Mouse (Mus musculus): ENCODE data around the gene 6430628N08Rik. TPM values are rescaled to one million over a fixed set of nuclear protein-coding genes. Genes with fewer than 3 reads are reported as not detected.

The 6430628N08Rik gene
- polyA plus RNA-seq, 1 experiment from 2014 or later, result 0.23 TPM

DNA sequence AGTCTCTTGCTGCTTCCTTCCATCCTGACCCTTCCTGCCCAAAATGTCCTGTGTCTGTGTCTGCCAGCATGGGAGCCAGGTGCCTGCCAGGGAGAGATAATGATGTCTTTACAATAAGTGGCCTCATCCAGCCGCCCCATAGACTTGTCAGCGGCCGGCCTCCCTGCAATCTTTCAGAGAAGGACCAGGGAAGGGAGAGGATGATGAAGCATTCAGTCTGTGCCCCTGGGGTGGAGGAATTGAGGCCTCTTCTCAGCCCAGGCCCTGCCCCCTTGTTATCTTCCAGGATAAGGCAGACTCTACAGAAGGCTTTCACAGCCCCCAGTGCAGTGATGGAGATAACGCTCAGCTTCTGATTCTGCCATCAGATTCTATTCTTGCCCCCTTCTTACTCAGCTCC, 34.2 kb upstream of the 6430628N08Rik start:
- H3K36me3 ChIP-seq, result peaks cover 50% of the 10 kb centered on the region

DNA sequence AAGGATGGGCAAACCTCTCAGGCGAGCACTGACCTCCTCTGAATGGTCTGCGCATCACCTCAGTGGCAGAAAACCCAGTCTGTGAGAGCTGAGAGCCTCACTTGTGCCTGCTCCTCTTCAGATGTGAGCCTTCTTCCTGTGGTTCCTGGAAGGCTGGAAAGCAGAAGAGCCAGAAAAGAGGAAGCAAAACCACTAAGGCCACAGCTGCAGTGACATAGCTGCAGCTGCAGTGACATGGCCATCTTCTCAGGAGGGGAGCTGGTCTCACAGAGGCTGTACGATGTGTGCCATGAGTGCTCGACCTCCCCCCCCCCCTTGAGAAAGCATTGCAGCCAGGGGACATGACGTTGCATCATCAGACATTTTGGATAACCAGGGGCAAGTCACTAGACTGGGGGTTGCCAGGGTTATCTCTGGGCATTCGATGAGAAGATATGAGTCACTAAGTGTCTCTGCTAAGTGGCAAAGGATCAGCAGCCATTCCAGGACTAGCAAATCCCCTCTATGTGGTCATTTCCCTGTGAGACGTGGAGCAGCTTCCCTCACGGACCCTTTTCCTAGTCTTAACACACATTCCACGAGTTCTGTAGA, 33.1 kb upstream of the 6430628N08Rik start:
- H3K4me2 ChIP-seq (replicated peaks), result no peak overlapping the region
- no peak overlapping the region for H3K4me3 ChIP-seq (replicated peaks)
- WGBS, result 77% methylated on average over 9 of the region's 9 CpGs
- ATAC-seq (ENCODE audit: insufficient number of reproducible peaks, low FRiP score, low TSS enrichment, low read depth), result no peak
- H3K36me3 ChIP-seq, result peaks cover 50% of the 10 kb centered on the region
- H3K4me1 ChIP-seq, result peaks cover 15% of the 10 kb centered on the region
- H3K27ac ChIP-seq (replicated peaks), result no peak overlapping the region
- no peaks in the 10 kb centered on the region for H3K27me3 ChIP-seq
- no peaks in the 10 kb centered on the region for H3K9me3 ChIP-seq (replicated peaks)
- H3K9ac ChIP-seq, result no peak overlapping the region

More for the DNA sequence above, 34.2 kb upstream of the 6430628N08Rik start:
- no peak overlapping the region for H3K9ac ChIP-seq
- no peak overlapping the region for H3K27ac ChIP-seq (replicated peaks)
- peaks cover 15% of the 10 kb centered on the region for H3K4me1 ChIP-seq
- 69% methylated on average over 4 of the region's 4 CpGs for WGBS
- no peak for ATAC-seq (ENCODE audit: insufficient number of reproducible peaks, low FRiP score, low TSS enrichment, low read depth)
- no peak overlapping the region for H3K4me3 ChIP-seq (replicated peaks)
- H3K9me3 ChIP-seq (replicated peaks), result no peaks in the 10 kb centered on the region
- no peak overlapping the region for H3K4me2 ChIP-seq (replicated peaks)
- no peaks in the 10 kb centered on the region for H3K27me3 ChIP-seq

DNA sequence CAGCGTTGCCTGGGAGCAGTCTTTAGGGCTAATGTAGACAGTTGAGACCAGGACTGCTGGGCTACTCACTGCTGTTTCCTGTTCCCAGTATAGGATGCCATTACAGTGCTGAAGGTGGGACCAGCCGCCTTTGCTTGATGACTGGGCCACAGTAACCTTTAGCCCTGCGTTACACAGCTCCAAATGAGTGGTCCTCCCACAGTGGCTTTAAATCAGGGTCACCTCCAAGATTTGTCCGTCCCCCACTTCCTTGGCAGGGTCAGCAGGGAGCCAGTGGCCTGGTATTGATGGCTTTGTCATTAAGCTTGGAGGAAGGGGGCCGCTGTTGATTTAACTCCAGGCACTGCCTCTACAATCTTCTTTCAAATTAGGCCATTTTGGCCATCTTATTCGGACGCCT, 27.1 kb upstream of the 6430628N08Rik start:
- 73% methylated on average over 7 of the region's 7 CpGs for WGBS
- Histone ChIP-seq H3K4me1 (no peaks in the 10 kb centered on the region), H3K9ac (no peak overlapping the region), H3K4me3 (replicated peaks) (no peak overlapping the region), H3K4me2 (replicated peaks) (no peak overlapping the region), H3K27me3 (no peaks in the 10 kb centered on the region), H3K9me3 (replicated peaks) (no peaks in the 10 kb centered on the region), H3K36me3 (peaks cover 74% of the 10 kb centered on the region), H3K27ac (replicated peaks) (no peak overlapping the region)
- ATAC-seq (ENCODE audit: insufficient number of reproducible peaks, low FRiP score, low TSS enrichment, low read depth), result no peak

DNA sequence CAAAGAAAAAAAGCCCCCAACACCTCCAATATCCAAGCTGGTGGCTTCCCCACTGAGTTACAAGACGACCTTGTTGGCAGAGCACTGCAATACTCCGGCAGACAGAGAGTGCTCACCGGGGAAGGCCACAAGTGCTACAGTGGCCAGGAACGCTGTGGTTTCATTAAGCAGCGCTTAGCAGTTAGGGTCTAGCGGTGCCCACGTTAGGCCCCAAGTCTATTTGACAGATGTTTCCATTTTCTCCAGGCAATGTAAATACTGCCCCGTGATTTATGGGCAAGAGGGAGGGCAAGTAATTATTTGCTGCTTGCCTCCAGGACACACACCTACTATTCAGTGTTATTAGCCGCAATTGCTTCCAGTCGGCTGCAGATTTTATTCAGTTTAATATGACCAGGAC, 26.6 kb upstream of the 6430628N08Rik start:
- H3K27me3 ChIP-seq, result no peaks in the 10 kb centered on the region
- H3K36me3 ChIP-seq, result peaks cover 73% of the 10 kb centered on the region
- H3K9ac ChIP-seq, result no peak overlapping the region
- H3K4me3 ChIP-seq (replicated peaks), result no peak overlapping the region
- H3K4me1 ChIP-seq, result no peaks in the 10 kb centered on the region
- no peak overlapping the region for H3K27ac ChIP-seq (replicated peaks)
- H3K4me2 ChIP-seq (replicated peaks), result no peak overlapping the region
- 43% methylated on average over 10 of the region's 10 CpGs for WGBS
- no peaks in the 10 kb centered on the region for H3K9me3 ChIP-seq (replicated peaks)
- no peak for ATAC-seq (ENCODE audit: insufficient number of reproducible peaks, low FRiP score, low TSS enrichment, low read depth)

DNA sequence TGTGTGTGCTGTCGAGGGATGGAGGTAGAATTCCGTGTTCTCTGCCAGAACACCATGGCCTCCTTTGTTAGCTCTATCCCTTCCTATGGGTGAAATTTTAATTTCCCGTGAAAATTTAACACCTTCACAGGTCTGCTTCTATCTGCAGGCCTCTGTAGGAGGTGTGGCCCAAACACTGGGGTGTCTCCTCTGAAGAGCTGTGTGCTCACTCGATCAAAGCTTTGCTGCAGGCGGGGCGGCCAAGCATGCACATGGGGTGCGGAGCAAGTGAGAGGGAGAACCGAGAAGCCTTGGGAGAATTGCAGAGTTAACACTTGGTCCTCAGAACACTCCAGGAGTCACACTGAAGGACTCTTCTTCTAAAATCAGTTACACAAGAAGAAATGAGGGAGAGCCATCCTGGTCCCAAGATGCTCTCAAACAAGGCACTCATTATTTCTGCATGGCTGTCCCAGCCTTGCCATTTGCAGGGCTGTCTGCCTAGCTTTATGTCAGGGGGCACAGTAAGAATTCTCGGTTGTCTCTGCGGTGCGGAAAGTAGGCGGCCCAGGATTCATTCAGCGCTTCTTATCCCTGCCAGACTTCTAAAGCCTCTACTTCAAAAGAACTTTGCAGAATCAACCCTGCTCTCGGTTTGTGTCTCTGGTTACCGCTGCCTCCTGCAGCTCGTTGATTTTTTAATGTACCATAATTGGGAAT, 20.8 kb upstream of the 6430628N08Rik start:
- no peaks in the 10 kb centered on the region for H3K4me1 ChIP-seq
- H3K4me2 ChIP-seq (replicated peaks), result no peak overlapping the region
- no peaks in the 10 kb centered on the region for H3K9me3 ChIP-seq (replicated peaks)
- no peak overlapping the region for H3K27ac ChIP-seq (replicated peaks)
- H3K36me3 ChIP-seq, result peaks cover 56% of the 10 kb centered on the region
- H3K9ac ChIP-seq, result no peak overlapping the region
- ATAC-seq (ENCODE audit: insufficient number of reproducible peaks, low FRiP score, low TSS enrichment, low read depth), result no peak
- H3K27me3 ChIP-seq, result no peaks in the 10 kb centered on the region
- WGBS, result 24% methylated on average over 16 of the region's 16 CpGs
- no peak overlapping the region for H3K4me3 ChIP-seq (replicated peaks)

DNA sequence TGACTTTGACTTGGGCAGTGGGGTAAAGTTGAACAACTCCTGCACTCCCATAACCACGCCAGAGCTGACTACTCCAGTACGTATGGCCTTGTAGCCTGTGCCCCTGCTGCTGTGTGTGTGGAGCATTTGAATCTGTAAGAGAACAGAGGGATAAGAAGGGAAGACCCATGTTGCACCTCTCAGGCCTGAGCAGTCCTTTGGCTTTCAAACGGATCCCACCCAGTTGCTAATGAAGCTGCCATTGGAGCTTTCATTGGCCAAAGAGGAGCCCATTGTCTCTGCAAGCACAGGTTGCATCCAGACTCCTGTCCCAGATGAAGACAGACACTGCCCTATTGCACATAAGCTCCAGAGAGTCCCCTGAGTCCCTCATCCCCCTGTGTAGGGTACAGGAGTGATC, 17.2 kb upstream of the 6430628N08Rik start:
- peaks cover 38% of the 10 kb centered on the region for H3K36me3 ChIP-seq
- H3K27ac ChIP-seq (replicated peaks), result no peak overlapping the region
- no peak overlapping the region for H3K9ac ChIP-seq
- no peaks in the 10 kb centered on the region for H3K9me3 ChIP-seq (replicated peaks)
- no peak overlapping the region for H3K4me2 ChIP-seq (replicated peaks)
- 0 out of 2 replicates have a peak, but pooled peaks cover 3% of the 10 kb centered on the region for H3K27me3 ChIP-seq
- 85% methylated on average over 3 of the region's 3 CpGs for whole genome bisulfite sequencing
- no peak for ATAC-seq (ENCODE audit: insufficient number of reproducible peaks, low FRiP score, low TSS enrichment, low read depth)
- H3K4me1 ChIP-seq, result peaks cover 3% of the 10 kb centered on the region
- H3K4me3 ChIP-seq (replicated peaks), result no peak overlapping the region

DNA sequence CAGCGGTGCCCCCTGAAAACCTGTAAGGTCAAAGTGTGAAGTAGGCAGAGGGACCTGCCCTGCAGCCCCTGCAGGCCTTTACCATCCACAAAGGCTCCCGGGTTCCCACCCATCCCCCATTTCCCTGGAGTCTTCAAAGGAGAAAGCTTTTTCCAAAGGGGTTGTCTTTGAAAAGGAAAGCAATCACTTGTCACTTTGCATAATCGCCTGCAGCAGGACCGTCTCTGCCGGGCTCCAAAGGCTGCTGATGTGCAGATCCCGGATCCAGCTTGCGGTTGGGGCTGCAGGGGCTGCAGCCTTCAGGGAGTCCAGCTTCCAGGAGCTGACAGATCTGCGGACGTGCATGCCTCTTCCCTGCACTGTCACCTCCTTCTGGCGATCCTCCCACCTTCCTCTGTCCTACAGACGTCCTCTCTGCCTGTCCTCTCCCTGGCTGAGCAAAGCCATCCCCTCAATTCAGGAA, 12.2 kb upstream of the 6430628N08Rik start:
- Histone ChIP-seq H3K4me1 (peaks cover 7% of the 10 kb centered on the region), H3K9me3 (replicated peaks) (no peaks in the 10 kb centered on the region), H3K4me3 (replicated peaks) (no peak overlapping the region), H3K27me3 (0 out of 2 replicates have a peak, but pooled peaks cover 3% of the 10 kb centered on the region), H3K4me2 (replicated peaks) (no peak overlapping the region), H3K27ac (replicated peaks) (no peak overlapping the region), H3K36me3 (peaks cover 19% of the 10 kb centered on the region), H3K9ac (no peak overlapping the region)
- ATAC-seq (ENCODE audit: insufficient number of reproducible peaks, low FRiP score, low TSS enrichment, low read depth), result no peak
- 8% methylated on average over 11 of the region's 11 CpGs for WGBS

DNA sequence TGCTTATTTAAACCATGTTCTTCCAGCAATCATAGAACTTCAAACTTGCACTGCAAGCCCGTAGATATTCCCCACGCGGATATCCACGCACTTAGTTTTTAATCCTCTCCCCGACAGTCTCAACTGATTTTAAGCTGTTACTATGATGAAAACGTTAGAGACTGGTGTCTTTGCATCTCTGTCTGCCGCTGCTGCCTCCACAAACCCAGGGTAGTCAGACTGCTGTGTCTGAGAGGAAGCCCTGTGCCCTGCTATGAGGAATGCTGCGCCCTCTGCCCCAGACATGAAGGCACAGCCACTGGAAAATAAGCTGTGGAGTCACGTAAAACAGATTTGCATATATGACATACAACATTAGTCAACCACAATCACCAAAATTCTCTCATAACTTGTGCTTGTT, 11.6 kb upstream of the 6430628N08Rik start:
- Histone ChIP-seq H3K9me3 (replicated peaks) (no peaks in the 10 kb centered on the region), H3K27me3 (0 out of 2 replicates have a peak, but pooled peaks cover 3% of the 10 kb centered on the region), H3K4me1 (peaks cover 7% of the 10 kb centered on the region), H3K27ac (replicated peaks) (no peak overlapping the region), H3K4me3 (replicated peaks) (no peak overlapping the region), H3K9ac (no peak overlapping the region), H3K36me3 (peaks cover 15% of the 10 kb centered on the region), H3K4me2 (replicated peaks) (no peak overlapping the region)
- WGBS, result 49% methylated on average over 9 of the region's 9 CpGs
- no peak for ATAC-seq (ENCODE audit: insufficient number of reproducible peaks, low FRiP score, low TSS enrichment, low read depth)

DNA sequence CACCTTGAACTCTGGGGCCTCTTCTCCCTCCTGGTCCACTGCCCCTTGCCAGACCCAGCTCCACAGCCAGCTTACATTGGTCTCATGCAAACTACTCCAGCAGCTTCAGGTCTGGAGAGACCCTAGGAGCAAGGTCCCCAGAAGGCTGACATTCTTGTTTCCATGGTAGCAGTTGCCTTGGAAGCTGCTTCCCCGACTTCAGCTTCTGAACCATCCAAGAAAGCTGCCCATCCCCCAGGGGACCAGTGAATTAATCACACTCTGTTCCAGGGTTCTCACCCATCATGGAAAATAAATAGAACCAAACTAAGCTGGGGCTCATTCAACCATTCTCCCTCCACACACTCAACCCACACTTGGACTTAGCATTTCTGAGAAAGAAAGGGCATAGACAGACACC, 9.3 kb upstream of the 6430628N08Rik start:
- H3K4me2 ChIP-seq (replicated peaks), result no peak overlapping the region
- 0 out of 2 replicates have a peak, but pooled peaks cover 3% of the 10 kb centered on the region for H3K27me3 ChIP-seq
- H3K9ac ChIP-seq, result no peak overlapping the region
- peaks cover 7% of the 10 kb centered on the region for H3K4me1 ChIP-seq
- no peaks in the 10 kb centered on the region for H3K9me3 ChIP-seq (replicated peaks)
- ATAC-seq (ENCODE audit: insufficient number of reproducible peaks, low FRiP score, low TSS enrichment, low read depth), result no peak
- H3K4me3 ChIP-seq (replicated peaks), result no peak overlapping the region
- H3K36me3 ChIP-seq, result 0 out of 2 replicates have a peak, but pooled peaks cover 3% of the 10 kb centered on the region
- 14% methylated on average over 1 of the region's 1 CpGs for WGBS
- no peak overlapping the region for H3K27ac ChIP-seq (replicated peaks)

DNA sequence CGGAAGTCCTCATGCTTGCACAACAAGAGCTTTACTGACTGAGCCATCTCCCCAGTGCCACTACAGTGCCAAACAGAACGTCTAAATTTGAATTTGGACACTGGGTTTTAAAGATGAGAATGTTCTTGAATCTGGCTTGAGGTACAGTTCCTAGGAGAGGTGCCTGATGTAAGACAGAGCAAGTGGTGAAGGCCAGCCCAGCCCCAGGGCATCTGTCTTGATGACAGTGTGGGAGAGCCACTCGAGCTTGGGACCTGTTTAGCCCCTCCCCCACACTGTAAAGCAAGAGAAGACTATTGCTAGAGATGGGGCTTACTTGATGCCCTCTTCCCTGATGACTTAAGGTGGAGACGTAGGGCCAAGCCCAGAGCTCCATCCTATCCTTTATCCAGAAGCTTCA, 8.3 kb upstream of the 6430628N08Rik start:
- Histone ChIP-seq H3K27ac (replicated peaks) (no peak overlapping the region), H3K4me1 (peaks cover 7% of the 10 kb centered on the region), H3K9me3 (replicated peaks) (no peaks in the 10 kb centered on the region), H3K27me3 (0 out of 2 replicates have a peak, but pooled peaks cover 3% of the 10 kb centered on the region), H3K4me3 (replicated peaks) (no peak overlapping the region), H3K36me3 (no peaks in the 10 kb centered on the region), H3K9ac (no peak overlapping the region), H3K4me2 (replicated peaks) (no peak overlapping the region)
- no peak for ATAC-seq (ENCODE audit: insufficient number of reproducible peaks, low FRiP score, low TSS enrichment, low read depth)
- WGBS, result 53% methylated on average over 4 of the region's 4 CpGs

DNA sequence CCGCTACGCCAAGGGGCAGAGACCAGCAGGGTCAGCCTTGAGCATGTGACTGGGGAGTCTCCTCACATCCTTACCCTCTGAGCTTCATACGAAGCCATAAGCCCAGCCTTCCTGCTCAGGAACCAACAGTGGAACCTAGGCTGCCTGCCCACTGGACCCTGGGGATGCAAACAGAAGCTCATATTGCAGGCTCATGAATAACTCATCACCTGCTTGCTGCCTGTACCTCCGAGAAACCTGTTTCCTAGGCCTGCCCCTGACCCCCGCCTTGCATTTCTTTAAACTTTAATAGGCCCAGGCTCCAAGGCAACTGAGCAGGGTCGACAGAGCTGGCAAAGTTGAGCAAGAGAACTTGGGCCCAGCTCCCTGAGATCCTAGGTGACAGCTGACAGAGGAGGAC, 6.4 kb upstream of the 6430628N08Rik start, which contains the start of gene Kncn:
Gene Kncn, plus strand, starts transcription at position 379 of the 400 bp plus-strand sequence.
- H3K27me3 ChIP-seq, result 0 out of 2 replicates have a peak, but pooled peaks cover 7% of the 10 kb centered on the region
- H3K9ac ChIP-seq, result no peak within 1 kb of the TSS
- H3K27ac ChIP-seq (replicated peaks), result no peak within 1 kb of the TSS
- no peak for ATAC-seq (ENCODE audit: insufficient number of reproducible peaks, low FRiP score, low TSS enrichment, low read depth)
- 63% methylated on average over 6 of the region's 6 CpGs for WGBS
- no peaks in the 10 kb centered on the region for H3K36me3 ChIP-seq
- no peak within 1 kb of the TSS for H3K4me3 ChIP-seq (replicated peaks)
- H3K4me2 ChIP-seq (replicated peaks), result no peak within 1 kb of the TSS
- no peaks in the 10 kb centered on the region for H3K4me1 ChIP-seq
- H3K9me3 ChIP-seq (replicated peaks), result no peaks in the 10 kb centered on the region

Measured in embryonic facial prominence, embryonic 15.5 days (tissue).